Mouse (Mus musculus) macrophage (primary cell): Measurements from ENCODE around the gene Cntln. TPM values are rescaled to one million over a fixed set of nuclear protein-coding genes. Genes with fewer than 3 reads are reported as not detected.

ENCODE experiments used
- H3K27ac ChIP-seq: fragments of 350-480 bp; formaldehyde crosslinking; 2 replicates; pipeline ENCODE4 v1.9.0; 2021
- H3K36me3 ChIP-seq: fragments of 350-480 bp; formaldehyde crosslinking; 2 replicates; pipeline ENCODE4 v1.9.0; 2021; ENCODE audit errors: inconsistent target
- H3K4me3 ChIP-seq: fragments of 350-480 bp; formaldehyde crosslinking; 2 replicates; pipeline ENCODE4 v1.9.0; 2021; ENCODE audit errors: inconsistent target
- H3K79me2 ChIP-seq: fragments of 350-480 bp; formaldehyde crosslinking; 2 replicates; pipeline ENCODE4 v1.9.0; 2021; ENCODE audit errors: inconsistent target
- WGBS: methylation state at CpG from one replicate; pipeline ENCODE4 v1.1.7; 2026; ENCODE audit warnings: inconsistent platforms; ENCODE audit not compliant: missing documents; 5-methylcytosine and 5-hydroxymethylcytosine counted together
- polyA plus RNA-seq: library from polyadenylated mRNA; stranded (reverse); fragments of 250-400 nt; gene quantifications from 3 replicates; pipeline ENCODE4 v1.2.4, GENCODE M21; 2018; ENCODE audit warnings: inconsistent platforms

Gene Cntln
- polyA plus RNA-seq, 1 experiment from 2014 or later, result 3.7 TPM

GRCm38 (mm10) chr4:85120271-85120670 is 236.2 kb downstream of the Cntln start:
- WGBS, result 97% methylated on average over 3 of the region's 3 CpGs
- Histone ChIP-seq H3K79me2 (no peaks in the 10 kb centered on the region), H3K27ac (no peak overlapping the region), H3K4me3 (no peak overlapping the region), H3K36me3 (no peaks in the 10 kb centered on the region)

- no peak overlapping the region for H3K4me3 ChIP-seq
- H3K27ac ChIP-seq, result no peak overlapping the region
- WGBS, result 91% methylated on average over 5 of the region's 5 CpGs
- H3K79me2 ChIP-seq, result no peaks in the 10 kb centered on the region
- H3K36me3 ChIP-seq, result no peaks in the 10 kb centered on the region
Measured at GRCm38 (mm10) chr4:85149726-85150125, 265.6 kb downstream of the Cntln start.

GRCm38 (mm10) chr4:85151881-85152280 is 267.8 kb downstream of the Cntln start:
- Histone ChIP-seq H3K4me3 (no peak overlapping the region), H3K27ac (no peak overlapping the region), H3K36me3 (no peaks in the 10 kb centered on the region), H3K79me2 (no peaks in the 10 kb centered on the region)
- 96% methylated on average over 7 of the region's 7 CpGs for WGBS

GRCm38 (mm10) chr4:85154361-85154760 is 270.3 kb downstream of the Cntln start:
- no peaks in the 10 kb centered on the region for H3K79me2 ChIP-seq
- no peak overlapping the region for H3K4me3 ChIP-seq
- H3K27ac ChIP-seq, result no peak overlapping the region
- WGBS, result 100% methylated on average over 1 of the region's 1 CpGs
- H3K36me3 ChIP-seq, result no peaks in the 10 kb centered on the region

- H3K36me3 ChIP-seq, result no peaks in the 10 kb centered on the region
- no peak overlapping the region for H3K4me3 ChIP-seq
- 67% methylated on average over 4 of the region's 4 CpGs for WGBS
- H3K27ac ChIP-seq, result no peak overlapping the region
- no peaks in the 10 kb centered on the region for H3K79me2 ChIP-seq
Measured at GRCm38 (mm10) chr4:85161156-85161555, 277.0 kb downstream of the Cntln start.

- WGBS, result 48% methylated on average over 25 of the region's 27 CpGs
- no peaks in the 10 kb centered on the region for H3K79me2 ChIP-seq
- H3K27ac ChIP-seq, result no peak overlapping the region
- H3K4me3 ChIP-seq, result no peak overlapping the region
- no peaks in the 10 kb centered on the region for H3K36me3 ChIP-seq
Measured at GRCm38 (mm10) chr4:85162468-85163312, 278.6 kb downstream of the Cntln start.

- Histone ChIP-seq H3K4me3 (no peak overlapping the region), H3K27ac (no peak overlapping the region), H3K36me3 (no peaks in the 10 kb centered on the region), H3K79me2 (no peaks in the 10 kb centered on the region)
- 100% methylated on average over 2 of the region's 2 CpGs for WGBS
Measured at GRCm38 (mm10) chr4:85163313-85163615, 279.2 kb downstream of the Cntln start.

- H3K27ac ChIP-seq, result no peak overlapping the region
- no peak overlapping the region for H3K4me3 ChIP-seq
- WGBS, result 91% methylated on average over 12 of the region's 12 CpGs
- no peaks in the 10 kb centered on the region for H3K79me2 ChIP-seq
- H3K36me3 ChIP-seq, result no peaks in the 10 kb centered on the region
Measured at GRCm38 (mm10) chr4:85168001-85168400, 283.9 kb downstream of the Cntln start.

GRCm38 (mm10) chr4:85175466-85175865 is 291.4 kb downstream of the Cntln start:
- 88% methylated on average over 4 of the region's 4 CpGs for WGBS
- Histone ChIP-seq H3K36me3 (no peaks in the 10 kb centered on the region), H3K79me2 (no peaks in the 10 kb centered on the region), H3K4me3 (no peak overlapping the region), H3K27ac (no peak overlapping the region)

- WGBS, result 97% methylated on average over 9 of the region's 9 CpGs
- H3K4me3 ChIP-seq, result no peak overlapping the region
- H3K36me3 ChIP-seq, result no peaks in the 10 kb centered on the region
- no peaks in the 10 kb centered on the region for H3K79me2 ChIP-seq
- no peak overlapping the region for H3K27ac ChIP-seq
Measured at GRCm38 (mm10) chr4:85178394-85179051, 294.4 kb downstream of the Cntln start.

Other genes with a start within 250 kb of the Cntln start
- 0.10 TPM in 1 of 3 replicates, not detected in the others for gene Bnc2, start 209.0 kb upstream of the Cntln start, polyA plus RNA-seq